ENCODE assay signal across 13 mouse cellular contexts in genomic region chr2:165266739-165267138, GRCm38 (mm10). TPM values are rescaled to one million over a fixed set of nuclear protein-coding genes. Genes with fewer than 3 reads are reported as not detected.
A peak's percentile ranks its signal among the peaks of the same experiment; 100 is the strongest.
DNase-seq lines count a peak whose midpoint lies in the region; ATAC-seq and TF ChIP-seq lines count a peak whose summit lies in the region.
"Had no signal": no experiment of that assay in that cellular context is flagged by ENCODE, and none has a peak within 500 bp of the region (broad histone marks: within the 10 kb centered on the region; RNA-seq: fewer than 3 reads in every experiment).

No protein-coding gene starts in this region.

- no peak overlapping the region for H3K4me3 ChIP-seq in forebrain, postnatal 0 days (ENCODE audit: low read depth, low read length)
- no peak overlapping the region for H3K4me3 ChIP-seq in midbrain, embryonic 14.5 days (replicated peaks; ENCODE audit: low read depth, low read length)
- H3K4me3 ChIP-seq: embryonic facial prominence, embryonic 15.5 days; liver, embryonic 13.5 days had no signal

- no peaks in the 10 kb centered on the region for H3K9me3 ChIP-seq in forebrain, postnatal 0 days (ENCODE audit: low read length)
- no peaks in the 10 kb centered on the region for H3K9me3 ChIP-seq in midbrain, embryonic 14.5 days (ENCODE audit: control insufficient read depth, low read length)
- H3K9me3 ChIP-seq: embryonic facial prominence, embryonic 15.5 days; liver, embryonic 13.5 days had no signal

- no peaks in the 10 kb centered on the region; the same call in 1 of the 2 replicates for H3K27me3 ChIP-seq in forebrain, postnatal 0 days (ENCODE audit: insufficient read depth, low read length)
- no peaks in the 10 kb centered on the region for H3K27me3 ChIP-seq in midbrain, embryonic 14.5 days (ENCODE audit: control insufficient read depth, insufficient read depth, low read length)

- no peaks in the 10 kb centered on the region for H3K36me3 ChIP-seq in forebrain, postnatal 0 days (ENCODE audit: insufficient read depth)
- no peaks in the 10 kb centered on the region for H3K36me3 ChIP-seq in midbrain, embryonic 14.5 days (ENCODE audit: control insufficient read depth, insufficient read depth, low read length)
- H3K36me3 ChIP-seq: embryonic facial prominence, embryonic 15.5 days; liver, embryonic 13.5 days had no signal

- no peak overlapping the region for H3K27ac ChIP-seq in forebrain, postnatal 0 days (ENCODE audit: low read depth, low read length)
- H3K27ac ChIP-seq in midbrain, embryonic 14.5 days (replicated peaks; ENCODE audit: low read depth, low read length), result peak overlapping the region; percentile 52
- H3K27ac ChIP-seq: embryonic facial prominence, embryonic 15.5 days; liver, embryonic 13.5 days had no signal

- no peak for TF ChIP-seq CTCF in forebrain, postnatal 0 days (IDR thresholded peaks at IDR 0.05; ENCODE audit: low read depth)

- WGBS in forebrain, postnatal 0 days, result 3% methylated on average over 12 of the region's 12 CpGs
- 2% methylated on average over 12 of the region's 12 CpGs for WGBS in midbrain, embryonic 14.5 days

- H3K4me2 ChIP-seq in forebrain, postnatal 0 days (ENCODE audit: low read depth), result peak overlapping the region; percentile 19; the same call in 1 of the 2 replicates
- H3K4me2 ChIP-seq in midbrain, embryonic 14.5 days (ENCODE audit: low read length), result peak overlapping the region; percentile 30
- H3K4me2 ChIP-seq: embryonic facial prominence, embryonic 15.5 days; liver, embryonic 13.5 days had no signal

- H3K9ac ChIP-seq in forebrain, postnatal 0 days, result 0 out of 2 replicates have a peak overlapping the region, but pooled peaks have one; percentile 18
- H3K9ac ChIP-seq in midbrain, embryonic 14.5 days (replicated peaks; ENCODE audit: low read length), result peak overlapping the region; percentile 29; the same call in 1 of the 2 replicates
- H3K9ac ChIP-seq: embryonic facial prominence, embryonic 15.5 days; liver, embryonic 13.5 days had no signal

- ATAC-seq in forebrain, postnatal 0 days, result peak; percentile 44
- ATAC-seq in midbrain, embryonic 14.5 days (ENCODE audit: low FRiP score, low TSS enrichment), result no peak

- peak; percentile 29 for DNase-seq in embryo, embryonic 9.5 days (ENCODE audit: extremely low spot score)
- DNase-seq in embryo, embryonic 10.5 days (ENCODE audit: low spot score), result no peak
- DNase-seq in NIH3T3 (ENCODE audit: low read depth), result peak; percentile 14
- DNase-seq in forebrain, postnatal 0 days, result peak; percentile 56
- peak; percentile 70 for DNase-seq in midbrain, embryonic 14.5 days
- no peak for DNase-seq in ovary, postnatal 14 days (ENCODE audit: low spot score)
- DNase-seq in layer of hippocampus, adult 9-11 months, result no peak
- DNase-seq in urinary bladder, postnatal 36 days (ENCODE audit: low spot score in 2 of 2), result no peak
- DNase-seq: adrenal gland, adult 8-10 months; left cerebral cortex, postnatal 4 days; liver, embryonic 13.5 days; lung, postnatal 10 days had no signal

- peaks cover 25% of the 10 kb centered on the region for H3K4me1 ChIP-seq in forebrain, postnatal 0 days (ENCODE audit: insufficient read depth)
- peaks cover 39% of the 10 kb centered on the region for H3K4me1 ChIP-seq in midbrain, embryonic 14.5 days (ENCODE audit: control insufficient read depth, insufficient read depth, low read length)
- H3K4me1 ChIP-seq: liver, embryonic 13.5 days had no signal

RNA-seq across cellular contexts. Expression of gene Slc35c2, which starts 20.9 kb away (rescaled TPM):
- 66.9 and 85.8 TPM in 2 replicates for total RNA-seq in forebrain, postnatal 0 days (2014; rRNA removed)
- 62.7 and 65.8 TPM in 2 replicates for polyA plus RNA-seq in forebrain, postnatal 0 days (2015; fragmentation: Nextera tagmentation; extraction: Ambion mirVana)
- polyA plus RNA-seq in midbrain, embryonic 14.5 days (2014; fragmentation: Nextera tagmentation; extraction: Ambion mirVana), result 60.8 and 65.2 TPM in 2 replicates

RNA-seq across cellular contexts. Expression of gene Cdh22, which starts 32.1 kb away (rescaled TPM):
- total RNA-seq in forebrain, postnatal 0 days (2014; rRNA removed), result 11.5 and 24.6 TPM in 2 replicates
- polyA plus RNA-seq in forebrain, postnatal 0 days (2015; fragmentation: Nextera tagmentation; extraction: Ambion mirVana), result 7.1 and 10.4 TPM in 2 replicates
- 15.8 and 18.4 TPM in 2 replicates for polyA plus RNA-seq in midbrain, embryonic 14.5 days (2014; fragmentation: Nextera tagmentation; extraction: Ambion mirVana)
- polyA plus RNA-seq: liver, embryonic 13.5 days had no signal

RNA-seq across cellular contexts. Expression of gene Elmo2, which starts 59.5 kb away (rescaled TPM):
- 78.8 and 80.9 TPM in 2 replicates for total RNA-seq in forebrain, postnatal 0 days (2014; rRNA removed)
- 68.6 and 84.5 TPM in 2 replicates for polyA plus RNA-seq in forebrain, postnatal 0 days (2015; fragmentation: Nextera tagmentation; extraction: Ambion mirVana)
- 92.3 and 109 TPM in 2 replicates for polyA plus RNA-seq in midbrain, embryonic 14.5 days (2014; fragmentation: Nextera tagmentation; extraction: Ambion mirVana)

Comparison
In these comparisons a context has a peak if more than half of its experiments do, and no peak if none do; other contexts are left out.
1. DNase-seq: peak in embryo, embryonic 9.5 days (single experiment), NIH3T3 (single experiment), forebrain, postnatal 0 days (single experiment) and midbrain, embryonic 14.5 days (single experiment); none in embryo, embryonic 10.5 days (single experiment), ovary, postnatal 14 days (single experiment), layer of hippocampus, adult 9-11 months (single experiment) and urinary bladder, postnatal 36 days (0 of 2).